Mouse (Mus musculus): ENCODE data around the gene Rab44.
"Not testable (repeated sequence)": the region's sequence is repeated elsewhere in the genome, so short reads cannot be mapped to it uniquely, and the experiment has no call there.

Rab44 gene

DNA sequence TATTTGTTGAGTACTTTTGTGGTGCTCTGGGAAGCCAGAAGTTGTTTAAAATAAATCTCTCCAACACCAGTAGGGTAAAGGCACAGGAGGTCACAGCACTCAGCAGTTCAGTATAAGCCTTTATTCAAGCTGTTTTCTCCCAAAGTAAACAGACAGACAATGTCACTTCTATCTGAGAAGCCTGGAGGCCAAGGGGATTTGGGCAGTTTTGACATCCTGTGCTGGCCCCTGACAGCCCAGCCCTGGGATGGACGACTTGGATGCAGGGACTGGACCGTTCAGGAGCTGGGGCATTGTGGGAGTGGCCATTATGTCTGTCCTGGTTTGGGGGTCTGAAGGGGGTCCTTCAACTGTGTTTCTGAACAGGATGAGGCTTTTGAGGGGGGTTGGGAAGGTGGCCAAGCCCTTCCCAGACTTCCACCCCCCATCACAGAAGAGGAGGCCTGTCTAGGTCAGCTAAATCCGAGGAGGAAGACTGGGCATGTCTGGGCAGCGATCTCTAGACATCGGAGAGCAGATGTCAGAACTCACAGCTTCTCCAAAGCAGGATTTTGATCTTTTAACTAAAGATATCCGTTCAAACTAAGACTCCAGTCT lies 22.5 kb upstream of the Rab44 start:
- DNase-seq = no peak

DNA sequence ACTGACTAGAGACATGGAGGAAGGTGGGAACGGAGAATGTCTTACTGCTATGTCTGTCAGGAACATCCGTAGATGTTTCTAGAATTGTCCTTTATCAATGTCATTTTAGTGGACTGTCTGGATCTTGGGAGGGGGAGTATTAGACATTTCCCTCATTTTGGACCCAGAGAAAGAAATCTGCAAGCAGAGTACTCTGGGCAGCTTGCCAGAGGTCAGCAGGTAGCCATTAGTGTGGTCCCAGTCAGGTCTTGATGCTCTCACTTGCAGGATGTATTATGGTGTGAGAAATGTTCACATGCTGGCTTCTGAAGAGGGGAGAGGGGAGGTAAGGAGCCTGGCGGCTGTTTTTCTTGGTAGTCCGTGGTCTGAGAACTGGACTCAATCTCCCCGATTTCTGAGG lies 21.4 kb upstream of the Rab44 start:
- DNase-seq = no peak

DNA sequence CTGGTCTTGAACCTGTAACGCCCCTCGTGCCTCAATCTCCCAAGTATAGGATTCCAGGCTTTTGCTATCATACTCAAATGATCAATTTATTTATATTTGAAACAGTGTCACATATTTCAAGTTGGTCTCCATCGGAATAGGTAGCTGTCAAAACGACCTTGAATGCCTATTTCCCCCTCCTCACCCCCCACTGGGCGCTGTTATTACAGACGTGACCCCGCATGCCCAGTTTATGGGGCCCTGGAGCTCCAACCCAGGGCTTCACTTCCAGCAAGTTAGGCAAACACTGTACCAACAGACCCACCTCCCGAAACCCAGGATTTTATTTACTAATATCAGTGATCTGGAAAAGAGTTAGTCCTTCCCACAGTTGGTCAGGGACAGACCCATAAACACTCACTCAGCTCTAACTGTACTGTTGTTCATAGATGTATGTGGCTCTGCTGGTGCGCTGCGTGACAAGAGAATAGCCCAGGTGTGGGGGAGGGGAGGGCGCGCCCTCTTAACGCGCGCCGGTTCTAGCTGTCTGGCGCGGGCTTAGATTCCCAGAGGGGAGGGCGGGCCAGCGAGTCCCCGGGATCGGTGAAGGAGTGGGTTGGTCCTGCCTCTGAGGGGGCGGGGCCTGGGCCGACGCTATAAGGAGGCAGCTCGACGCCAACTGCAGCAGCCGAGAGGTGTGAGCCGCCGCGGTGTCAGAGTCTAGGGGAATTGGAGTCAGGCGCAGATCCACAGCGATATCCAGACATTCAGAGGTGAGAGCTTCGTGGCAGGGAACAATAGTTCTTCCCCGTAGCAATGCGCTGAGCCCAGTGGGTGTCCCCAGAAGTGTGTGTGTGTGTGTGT lies 20.6 kb upstream of the Rab44 start:
- DNase-seq = peak; percentile 94

DNA sequence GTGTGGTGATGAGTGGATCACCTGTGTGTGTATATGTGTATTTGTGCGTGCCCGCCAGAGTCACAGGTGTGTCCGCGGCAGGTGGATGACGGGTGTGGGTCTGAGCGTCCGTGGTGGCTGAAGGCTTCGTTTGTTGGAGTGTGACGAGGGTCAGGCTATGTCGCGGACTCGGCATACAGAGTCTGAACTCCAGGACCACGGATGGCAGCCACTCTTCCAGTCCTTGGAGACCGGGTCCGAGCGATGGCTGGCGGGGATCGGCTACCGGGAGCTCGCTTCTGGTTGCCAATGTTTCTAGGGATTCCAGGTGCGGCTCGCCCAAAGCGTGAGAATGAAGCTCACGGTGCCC lies 20.0 kb upstream of the Rab44 start:
- no peak for DNase-seq

DNA sequence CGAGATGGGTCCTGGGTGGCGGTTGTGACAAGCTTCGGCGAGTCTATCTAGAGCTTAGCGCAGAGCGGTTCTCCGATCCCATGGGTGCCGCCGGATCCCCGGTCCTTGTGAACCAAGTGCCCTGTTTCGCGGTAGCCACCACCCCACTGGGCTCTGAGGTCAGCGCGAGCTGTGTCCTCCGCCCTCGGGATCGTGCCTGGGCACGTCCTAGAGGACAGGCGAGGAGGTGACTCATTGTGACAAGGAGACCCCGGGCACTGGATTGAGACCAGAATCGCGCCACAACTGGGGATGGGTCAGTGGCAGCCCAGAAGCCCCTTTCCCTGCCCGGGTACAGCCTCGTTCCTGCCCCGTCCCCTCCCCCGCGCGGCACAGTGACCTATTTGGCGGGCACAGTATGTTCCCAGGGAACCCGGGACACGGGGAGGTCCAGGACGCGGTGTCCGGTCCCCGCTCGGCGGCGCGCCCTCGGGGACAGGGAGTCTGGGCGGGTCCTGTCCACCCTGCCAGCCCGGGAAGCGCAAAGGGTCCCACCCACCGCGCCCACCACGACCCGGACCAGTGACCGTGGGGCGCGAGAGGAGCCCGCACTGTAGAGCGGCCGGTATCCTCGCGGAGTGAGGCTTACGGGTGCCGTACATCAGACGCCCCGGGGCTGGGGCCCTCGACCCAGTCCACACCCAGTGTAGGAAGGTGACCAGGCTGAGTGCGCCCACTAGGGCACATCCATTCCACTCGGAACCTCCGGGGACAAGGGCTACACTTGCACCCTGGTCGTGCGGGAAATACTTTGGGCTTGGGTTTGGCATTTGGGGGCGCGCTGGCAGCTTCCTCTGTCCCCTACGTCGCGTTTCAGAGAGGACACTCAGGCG lies 19.4 kb upstream of the Rab44 start:
- DNase-seq = peak; percentile 85

DNA sequence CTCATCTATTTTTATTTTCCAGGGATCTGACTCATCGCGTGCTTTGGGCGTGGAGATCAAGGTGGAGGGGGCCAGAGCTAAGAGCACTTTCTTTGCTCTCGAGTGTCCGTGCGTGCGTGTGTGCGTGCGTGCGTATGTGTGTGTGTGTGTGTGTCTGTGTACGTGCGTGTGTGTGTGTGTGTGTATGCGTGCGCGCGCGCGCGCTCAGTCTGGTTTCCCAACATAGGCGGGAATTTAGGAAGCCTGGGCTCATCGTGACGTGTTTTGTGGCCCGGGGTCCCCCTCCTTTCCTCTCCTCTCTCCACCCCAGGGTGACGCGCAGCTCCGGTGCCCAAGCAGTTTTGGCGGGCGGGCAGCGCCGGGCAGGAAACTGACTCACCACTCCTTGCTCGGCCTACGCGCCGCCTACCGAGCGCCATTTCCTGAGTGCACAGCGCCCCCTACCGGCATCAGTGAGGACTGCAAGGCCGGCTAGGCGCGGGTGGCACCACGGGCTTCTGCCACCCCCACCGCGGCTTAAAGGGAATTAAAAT lies 18.7 kb upstream of the Rab44 start:
- peak; percentile 96 for DNase-seq

DNA sequence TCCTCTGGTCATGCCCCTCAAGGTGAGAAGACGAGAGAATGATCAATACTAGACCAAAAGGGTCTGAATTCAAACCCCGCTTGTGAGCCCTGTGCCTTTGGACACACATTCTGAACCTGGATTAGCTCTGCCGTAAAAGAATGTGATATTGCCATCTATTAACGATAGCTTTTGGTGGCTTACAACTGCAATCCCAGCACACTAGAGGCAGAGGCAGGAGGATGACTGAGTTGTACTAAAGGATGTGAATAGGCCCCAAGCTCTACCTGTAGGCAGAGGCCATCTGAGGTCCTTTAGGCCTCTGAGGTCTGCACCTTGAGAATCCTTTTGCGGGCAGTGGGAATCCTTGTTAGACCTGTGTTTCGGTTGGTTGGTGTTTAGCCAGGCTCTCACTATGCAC lies 17.7 kb upstream of the Rab44 start:
- DNase-seq = no peak

DNA sequence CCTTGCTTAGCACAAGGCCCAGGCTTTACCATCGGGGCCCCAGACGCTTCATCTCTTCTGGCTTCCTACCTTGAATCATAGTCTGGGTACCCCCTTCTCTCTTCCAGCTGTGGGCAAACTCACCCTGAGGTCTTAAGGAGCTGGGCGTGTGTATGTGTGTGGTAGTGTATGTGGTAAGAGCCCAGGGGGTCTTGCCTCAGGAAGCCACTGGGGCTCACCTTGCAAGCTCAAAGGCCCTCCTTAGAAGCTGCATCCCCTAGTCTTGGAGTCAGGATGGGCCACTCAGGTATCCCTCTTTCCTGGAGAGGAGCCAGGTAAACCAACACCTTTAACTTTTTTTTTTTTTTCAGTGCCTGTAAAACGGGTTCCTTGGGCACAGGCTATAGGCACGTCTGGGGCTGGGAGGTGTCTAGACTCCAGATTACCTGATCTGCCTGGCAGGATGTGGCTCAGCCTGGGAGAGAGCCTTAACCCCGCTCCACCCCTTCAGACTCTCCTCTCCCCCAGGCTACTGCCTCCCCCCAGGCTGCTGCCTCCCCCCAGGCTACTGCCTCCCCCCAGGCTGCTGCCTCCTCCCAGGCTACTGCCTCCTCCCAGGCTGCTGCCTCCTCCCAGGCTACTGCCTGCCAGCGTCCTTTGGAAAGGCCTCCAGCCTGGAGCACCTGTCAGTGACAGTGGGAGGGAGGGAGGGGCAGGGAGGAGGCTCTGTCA lies 16.9 kb upstream of the Rab44 start:
- DNase-seq = no peak

DNA sequence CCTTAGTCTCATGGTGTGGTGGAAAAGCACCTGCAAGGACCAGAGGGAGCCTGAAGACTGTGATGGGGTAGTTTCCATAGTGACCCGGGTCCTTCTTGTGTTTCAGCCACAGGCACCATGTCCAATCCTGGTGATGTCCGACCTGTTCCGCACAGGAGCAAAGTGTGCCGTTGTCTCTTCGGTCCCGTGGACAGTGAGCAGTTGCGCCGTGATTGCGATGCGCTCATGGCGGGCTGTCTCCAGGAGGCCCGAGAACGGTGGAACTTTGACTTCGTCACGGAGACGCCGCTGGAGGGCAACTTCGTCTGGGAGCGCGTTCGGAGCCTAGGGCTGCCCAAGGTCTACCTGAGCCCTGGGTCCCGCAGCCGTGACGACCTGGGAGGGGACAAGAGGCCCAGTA lies 15.7 kb upstream of the Rab44 start:
- no peak for DNase-seq

DNA sequence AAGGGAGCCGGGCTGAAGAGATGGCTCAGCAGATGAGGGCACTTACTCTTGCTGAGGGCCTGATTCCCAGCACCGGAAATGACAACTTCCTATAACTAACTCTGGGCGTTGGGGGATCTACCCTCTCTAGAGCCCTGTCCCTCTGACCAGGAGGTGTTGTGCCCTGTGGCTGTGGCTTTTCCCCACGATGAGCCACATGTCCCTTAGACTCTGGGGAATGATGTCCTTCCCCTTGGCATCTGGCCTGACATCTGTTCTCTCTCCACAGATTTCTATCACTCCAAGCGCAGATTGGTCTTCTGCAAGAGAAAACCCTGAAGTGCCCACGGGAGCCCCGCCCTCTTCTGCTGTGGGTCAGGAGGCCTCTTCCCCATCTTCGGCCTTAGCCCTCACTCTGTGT lies 14.9 kb upstream of the Rab44 start:
- no peak for DNase-seq

DNA sequence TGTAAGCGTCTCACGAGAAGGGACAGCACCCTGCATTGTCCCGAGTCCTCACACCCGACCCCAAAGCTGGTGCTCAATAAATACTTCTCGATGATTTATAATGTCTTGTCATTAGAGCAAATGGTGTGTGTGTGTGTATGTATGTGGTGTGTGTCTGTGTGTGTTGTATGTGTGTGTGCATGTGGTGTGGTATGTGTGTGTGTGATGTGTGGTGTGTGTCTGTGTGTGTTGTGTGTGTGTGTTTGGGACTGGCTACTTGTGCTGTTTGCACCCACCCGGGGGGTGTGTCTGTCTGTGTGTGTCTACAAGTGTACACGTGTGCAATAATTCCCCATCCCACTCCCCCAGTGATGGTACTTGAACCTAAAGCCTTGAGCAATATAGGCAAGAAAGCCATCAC lies 13.3 kb upstream of the Rab44 start:
- DNase-seq = no peak

DNA sequence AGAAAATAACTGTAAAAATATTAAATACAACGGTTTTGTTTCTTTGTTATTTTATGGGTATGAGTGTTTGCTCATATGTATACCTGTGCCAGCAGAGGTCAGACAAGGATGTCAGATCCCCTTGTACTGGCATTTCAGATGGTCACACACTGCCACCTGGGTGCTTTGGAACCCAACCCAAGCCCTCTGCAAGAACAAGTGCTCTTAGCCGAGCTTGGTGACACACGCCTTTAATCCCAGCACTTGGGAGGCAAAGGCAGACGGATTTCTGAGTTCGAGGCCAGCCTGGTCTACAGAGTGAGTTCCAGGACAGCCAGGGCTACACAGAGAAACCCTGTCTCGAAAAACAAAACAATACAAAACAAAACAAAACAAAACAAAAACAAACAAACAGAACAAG lies 3.6 kb upstream of the Rab44 start:
- not testable (repeated sequence) for DNase-seq

DNA sequence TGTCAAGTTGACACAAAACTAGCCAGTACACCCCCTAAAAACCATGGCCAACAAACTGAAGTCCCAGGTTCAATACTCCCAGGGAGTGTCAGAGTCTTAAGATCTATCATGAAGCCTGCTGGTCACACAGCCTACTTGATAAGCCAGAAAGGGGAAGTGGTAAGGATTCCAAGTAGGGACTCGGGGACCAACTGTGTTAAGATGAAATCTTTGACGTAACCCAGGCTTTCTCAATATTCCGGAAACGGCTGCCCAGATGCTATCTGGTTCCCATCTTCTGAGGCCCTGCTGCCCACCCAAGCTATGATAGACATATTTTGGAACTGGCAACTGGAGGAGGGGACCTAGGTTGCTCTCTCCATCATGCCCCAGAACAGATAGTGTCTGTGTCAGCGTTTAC lies 2.6 kb upstream of the Rab44 start:
- no peak for DNase-seq

DNA sequence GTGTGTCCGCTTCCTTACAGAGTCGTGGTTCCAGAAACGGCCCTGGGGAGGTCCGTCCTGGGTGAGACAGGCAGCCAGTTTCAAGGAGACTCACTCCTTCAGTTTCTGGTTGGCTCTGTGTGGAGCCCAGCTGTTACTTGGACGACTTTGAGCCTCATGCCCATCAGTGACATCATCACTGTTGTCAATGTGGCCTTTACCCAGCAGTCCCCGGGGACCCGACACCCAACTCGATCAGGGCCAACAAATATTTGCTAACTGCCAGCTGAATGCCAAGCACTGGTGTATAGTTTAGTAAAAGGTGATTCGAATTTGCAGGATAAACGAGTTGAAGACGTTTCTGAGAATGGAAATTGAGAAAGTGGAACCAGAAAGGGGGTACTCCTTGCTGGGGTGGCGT lies 2.1 kb downstream of the Rab44 start:
- no peak for DNase-seq

DNA sequence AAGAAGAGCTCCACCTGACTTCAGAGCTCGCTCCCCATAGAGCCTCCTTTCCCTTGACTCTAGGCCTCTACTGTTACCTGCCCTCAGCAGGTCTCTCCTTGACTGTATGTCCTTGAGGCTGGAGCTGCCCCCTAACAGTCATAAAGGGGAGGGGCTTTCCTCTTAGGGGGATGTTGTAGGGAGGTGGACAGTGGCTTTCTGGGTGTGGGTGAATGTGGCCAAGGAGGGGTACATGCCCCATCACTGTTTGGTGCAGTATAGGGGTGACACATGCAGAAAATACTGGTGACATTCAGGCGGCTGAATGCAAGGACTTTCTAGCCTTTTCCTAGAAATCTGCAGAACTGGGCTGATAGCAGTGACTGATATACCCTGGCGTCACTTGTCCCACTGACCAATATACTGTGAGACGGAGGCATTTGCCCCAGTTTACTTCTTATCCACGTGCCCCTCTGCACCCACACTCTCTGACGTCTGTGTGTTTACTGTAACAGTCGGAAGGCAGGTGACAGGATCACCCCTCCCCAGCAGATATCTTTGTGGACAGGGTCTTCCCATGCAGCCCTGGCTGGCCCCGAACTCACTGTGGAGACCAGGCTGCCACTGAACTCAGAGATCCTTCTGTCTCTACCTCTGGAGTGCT lies 3.2 kb downstream of the Rab44 start:
- DNase-seq = no peak

DNA sequence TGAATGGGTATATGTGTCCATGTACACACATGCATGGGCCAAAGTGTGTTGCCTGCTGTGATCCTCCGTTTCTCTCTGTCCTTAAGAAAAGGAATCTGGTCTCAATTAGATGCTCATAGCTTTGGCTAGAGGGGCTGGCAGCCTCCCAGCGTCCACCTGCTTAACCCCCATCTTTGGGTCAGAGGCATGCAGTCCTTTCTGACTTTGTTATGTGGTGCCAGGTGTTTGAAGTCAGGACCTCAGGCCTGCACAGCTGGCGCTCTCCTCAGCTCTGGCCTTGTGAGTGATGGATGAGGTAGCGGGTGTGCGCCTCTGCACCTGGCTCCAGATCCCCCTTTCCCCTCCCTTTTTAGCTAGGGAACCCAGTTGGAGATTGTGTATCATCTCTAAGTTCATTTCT lies 4.1 kb downstream of the Rab44 start:
- DNase-seq = no peak

DNA sequence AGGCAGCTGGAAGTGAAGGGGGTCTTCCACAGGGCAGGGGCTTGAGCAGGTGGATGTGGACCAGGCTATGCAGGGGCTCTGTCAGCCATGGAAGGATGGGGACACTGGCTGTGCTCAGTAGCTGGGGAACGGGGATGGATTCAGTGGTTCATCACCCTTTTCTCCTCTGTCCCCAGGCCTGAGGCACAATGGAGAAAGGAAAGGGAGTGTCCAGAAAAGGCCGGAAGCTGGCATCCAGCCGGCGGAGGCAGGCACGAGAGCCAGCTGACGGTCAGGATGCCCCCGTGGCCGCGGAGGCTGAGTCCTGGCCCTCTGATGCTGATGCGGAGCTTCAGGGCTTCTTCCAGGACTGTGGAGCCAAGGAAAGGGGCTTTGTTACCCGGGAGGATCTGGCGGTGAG lies 6.7 kb downstream of the Rab44 start:
- DNase-seq = peak; percentile 59

DNA sequence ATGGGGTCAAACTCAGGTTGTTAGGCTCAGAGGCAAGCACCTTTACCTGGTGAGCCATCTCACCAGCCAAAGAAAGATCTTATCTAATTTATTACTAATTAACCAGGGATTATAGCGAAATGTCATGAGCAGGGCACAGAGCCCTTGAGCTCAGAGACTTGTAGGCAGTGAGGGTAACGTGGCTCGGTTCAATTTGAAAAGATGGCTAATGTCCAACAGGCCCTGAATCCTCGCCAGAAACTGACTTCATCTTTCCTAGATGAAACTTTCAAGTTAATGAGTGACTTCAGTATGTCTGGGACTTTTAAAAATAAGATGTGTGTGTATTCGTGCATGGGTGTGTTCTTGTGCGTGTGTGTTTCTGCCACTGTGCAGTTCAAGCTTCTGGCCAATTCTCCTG lies 8.9 kb downstream of the Rab44 start:
- peak; percentile 89 for DNase-seq

DNA sequence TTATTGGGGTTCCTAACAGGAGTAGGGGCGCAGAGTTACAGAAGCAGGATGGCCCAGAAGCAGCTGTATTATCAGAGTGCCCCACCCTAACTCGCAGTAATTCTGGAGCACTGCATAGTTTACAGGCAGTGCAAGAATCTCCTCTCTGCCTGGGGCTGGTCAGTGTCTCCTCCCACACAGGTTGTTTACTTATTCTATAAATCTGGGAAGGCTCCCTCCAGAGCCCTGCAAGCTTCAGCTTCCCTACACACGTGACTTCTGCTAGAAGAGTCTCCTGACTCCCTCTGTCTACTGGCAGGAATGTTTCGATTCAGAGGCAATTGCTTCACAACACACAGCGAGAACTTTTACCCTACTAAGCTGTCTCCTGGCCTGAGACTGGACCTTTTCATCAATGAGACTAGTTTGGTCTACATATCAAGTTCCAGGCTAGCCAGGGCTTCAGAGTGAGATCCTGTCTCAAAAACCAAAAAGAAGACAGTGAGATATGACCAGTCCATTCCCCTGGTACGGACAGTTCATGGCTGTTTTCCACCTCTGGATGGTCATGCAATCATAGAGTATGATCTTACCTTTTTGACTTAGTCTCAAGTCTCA lies 9.7 kb downstream of the Rab44 start:
- DNase-seq = peak; percentile 50

DNA sequence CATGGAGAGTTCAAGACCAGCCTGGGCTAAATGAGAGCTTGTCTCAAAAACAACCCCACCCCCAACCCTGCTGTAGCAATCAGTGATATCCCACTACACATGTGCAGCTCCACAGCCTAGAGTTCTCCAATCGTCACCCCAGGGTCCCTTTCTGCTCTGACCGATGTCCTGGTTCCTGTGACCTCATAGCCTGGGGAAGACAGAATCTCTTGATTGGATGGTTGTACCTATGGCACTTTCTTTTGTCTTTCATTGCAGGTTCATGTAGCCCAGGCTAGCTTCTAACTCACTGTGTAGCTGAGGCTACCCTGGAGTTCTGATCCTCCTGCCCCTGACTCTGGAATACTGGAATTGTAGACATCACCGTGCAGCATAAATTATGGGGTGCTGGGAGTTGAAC lies 12.6 kb downstream of the Rab44 start:
- no peak for DNase-seq

DNA sequence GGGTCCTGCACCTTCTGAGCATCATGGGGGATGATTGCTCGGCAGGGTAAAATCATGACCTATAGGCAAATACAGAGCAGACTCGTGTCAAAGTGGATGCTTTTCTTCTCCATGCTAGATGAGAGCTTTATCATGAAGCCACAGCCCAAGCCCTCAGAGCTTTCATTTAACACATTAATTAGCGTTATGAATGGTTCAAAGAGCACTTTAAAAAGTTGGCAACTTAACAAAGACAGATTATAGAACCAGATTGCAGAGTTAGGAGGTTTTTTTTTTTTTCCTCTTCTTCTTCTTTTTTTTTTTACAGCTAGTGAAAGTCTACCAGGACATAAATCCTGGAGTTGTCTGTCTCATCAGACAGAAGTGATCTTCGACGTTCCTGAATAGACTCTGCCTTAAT lies 15.4 kb downstream of the Rab44 start:
- DNase-seq = no peak

DNA sequence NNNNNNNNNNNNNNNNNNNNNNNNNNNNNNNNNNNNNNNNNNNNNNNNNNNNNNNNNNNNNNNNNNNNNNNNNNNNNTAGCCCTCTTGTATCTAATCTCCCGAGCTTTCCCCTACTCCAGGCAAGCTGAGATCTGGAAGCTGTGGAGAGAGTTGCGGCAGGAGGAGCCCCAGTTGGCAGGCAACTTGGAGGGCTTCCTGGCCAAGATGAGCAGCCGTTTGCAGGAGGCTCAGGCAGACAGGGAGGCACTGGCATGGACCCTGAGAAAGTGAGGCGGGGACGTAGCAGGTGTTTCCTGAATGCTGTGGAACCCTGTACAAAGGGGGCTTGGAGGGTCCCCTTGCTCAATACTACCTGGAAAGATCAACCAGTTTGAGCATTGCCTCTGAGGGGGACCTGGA lies 21.1 kb downstream of the Rab44 start:
- DNase-seq = no peak
